Mouse (Mus musculus): ENCODE results near the gene Cdc42ep1.
"Not testable (repeated sequence)": the region's sequence is repeated elsewhere in the genome, so short reads cannot be mapped to it uniquely, and the experiment has no call there.

Cdc42ep1 gene

DNA sequence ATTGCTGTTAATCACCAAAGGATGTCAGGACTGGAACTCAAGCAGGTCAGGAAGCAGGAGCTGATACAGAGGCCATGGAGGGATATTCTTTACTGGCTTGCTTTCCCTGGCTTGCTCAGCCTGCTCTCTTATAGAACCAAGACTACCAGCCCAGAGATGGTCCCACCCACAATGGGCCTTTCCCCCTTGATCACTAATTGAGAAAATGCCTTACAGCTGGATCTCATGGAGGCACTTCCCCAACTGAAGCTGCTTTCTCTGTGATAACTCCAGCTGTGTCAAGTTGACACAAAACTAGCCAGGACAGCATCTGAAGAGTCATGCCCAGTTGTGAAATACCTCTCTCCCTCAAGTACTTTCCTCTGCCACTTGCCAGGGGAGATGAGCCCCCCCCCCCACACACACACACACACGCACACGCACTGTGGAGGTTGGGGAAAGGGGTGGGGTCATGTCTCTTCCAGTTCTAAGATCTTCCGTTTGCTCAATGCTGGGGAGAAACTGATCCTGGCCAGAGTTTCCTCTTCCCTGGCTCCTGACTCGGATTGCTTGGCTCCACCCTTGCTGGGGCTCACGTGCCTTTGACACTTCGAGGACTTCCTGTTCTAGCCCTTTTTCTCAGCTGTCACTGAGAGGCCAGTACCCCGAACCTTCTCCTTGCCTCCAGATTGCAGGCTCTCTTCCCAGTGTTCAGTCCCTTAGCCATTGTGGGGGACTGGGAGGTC lies 36.5 kb downstream of the Cdc42ep1 start:
- not testable (repeated sequence) for DNase-seq (ENCODE audit: low spot score)

- no peak for DNase-seq (ENCODE audit: low spot score)
Measured at GRCm38 (mm10) chr15:78880432-78880831, 38.0 kb downstream of the Cdc42ep1 start.

DNA sequence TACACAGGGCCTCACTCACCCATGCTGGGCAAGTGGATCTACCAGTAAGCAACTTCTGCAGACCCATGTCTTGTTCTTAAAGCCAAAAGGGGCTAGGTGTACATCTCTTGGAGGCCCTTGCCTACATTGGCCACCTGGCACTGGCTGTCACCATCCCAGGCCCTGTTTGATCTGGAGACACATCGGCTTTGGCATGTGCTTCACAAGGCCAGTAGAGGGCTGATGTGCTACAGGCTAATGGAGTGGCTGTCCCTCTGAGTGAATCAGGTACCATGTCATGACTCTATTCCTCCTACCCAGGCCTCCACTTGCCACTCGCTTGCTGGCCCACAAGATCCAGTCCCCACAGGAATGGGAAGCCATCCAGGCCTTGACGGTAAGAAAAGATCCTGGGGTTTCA lies 39.4 kb downstream of the Cdc42ep1 start:
- DNase-seq (ENCODE audit: low spot score): no peak

DNA sequence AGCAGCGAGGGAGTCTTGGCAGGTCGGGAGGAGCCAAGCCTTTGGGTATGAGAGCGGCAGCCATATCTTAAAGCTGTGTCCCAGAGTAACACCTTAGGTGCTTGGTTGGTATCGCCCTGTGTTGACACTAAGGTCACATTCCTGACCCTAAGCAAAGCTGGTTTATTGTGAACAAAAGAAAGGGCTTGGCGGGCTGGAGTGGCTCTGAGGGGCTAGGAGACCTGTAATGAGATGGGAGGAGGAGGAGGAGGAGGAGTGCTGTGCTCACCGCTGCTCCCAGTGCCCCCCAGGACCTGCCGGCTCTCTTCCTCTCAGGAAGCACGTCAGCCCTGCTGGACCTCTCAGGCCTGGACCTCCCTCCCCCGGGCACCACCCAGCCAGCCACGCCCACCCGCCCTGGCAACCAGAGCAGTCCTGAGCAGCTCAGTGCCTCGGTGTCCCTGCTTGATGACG lies 47.0 kb downstream of the Cdc42ep1 start:
- no peak for DNase-seq (ENCODE audit: low spot score)

DNA sequence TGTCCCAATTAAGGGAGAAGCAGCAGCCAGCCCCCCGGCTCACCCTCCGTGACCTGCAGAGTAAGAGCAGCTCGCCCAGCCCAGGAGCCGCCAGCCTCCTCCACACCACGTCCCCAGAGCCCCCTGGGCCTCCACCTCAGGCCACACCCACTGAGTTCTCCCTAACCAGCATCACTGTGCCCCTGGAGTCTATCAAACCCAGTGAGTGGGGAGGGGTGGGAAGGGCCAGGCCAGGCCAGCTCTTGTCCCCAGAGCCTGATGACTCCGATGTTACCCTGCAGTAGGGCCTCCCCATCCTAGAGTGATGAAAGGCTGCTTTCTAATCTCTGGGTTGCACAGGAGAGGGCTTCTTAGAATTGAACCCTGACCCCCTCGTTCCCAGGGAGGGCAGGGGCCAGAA lies 50.0 kb downstream of the Cdc42ep1 start:
- DNase-seq (ENCODE audit: low spot score): no peak

DNA sequence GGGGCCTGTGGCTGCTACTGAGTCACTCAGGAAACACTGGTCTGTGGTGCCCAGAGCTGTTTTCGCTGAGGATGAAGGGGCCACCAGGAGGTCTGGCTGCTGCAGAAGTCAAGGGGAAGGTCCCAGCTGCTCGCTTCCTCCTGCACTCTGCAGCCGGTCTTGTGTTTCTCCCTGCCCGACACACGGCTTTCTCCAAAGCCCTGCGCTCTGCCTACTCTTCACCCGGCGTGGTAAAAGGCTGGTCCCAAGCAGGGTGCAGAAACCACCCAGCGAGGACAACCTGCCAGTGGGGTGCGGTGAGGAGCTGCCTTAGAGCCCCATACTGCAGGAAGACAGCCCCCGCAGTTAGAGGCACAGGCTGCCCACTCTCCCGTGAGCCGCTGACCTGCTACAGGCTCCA lies 52.3 kb downstream of the Cdc42ep1 start:
- DNase-seq (ENCODE audit: low spot score): no peak

DNA sequence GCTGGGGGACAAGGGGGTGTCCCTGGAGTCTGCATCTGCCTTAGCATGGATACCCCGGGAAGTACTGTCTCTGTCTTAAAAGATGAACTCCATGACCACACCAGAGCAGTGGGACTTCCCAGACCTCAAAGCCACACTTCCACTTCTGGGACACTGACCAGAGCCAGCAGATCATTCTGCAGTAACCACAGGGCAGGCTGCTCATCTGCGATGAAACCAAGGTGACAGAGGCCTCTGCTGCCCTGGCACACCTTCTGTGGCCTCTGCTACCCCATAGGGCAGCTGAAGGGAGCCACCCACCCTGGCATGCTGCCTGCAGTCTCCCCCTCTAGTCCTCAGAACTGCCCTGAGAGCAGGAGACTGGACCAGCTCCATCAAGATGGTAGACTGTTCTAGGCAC lies 53.3 kb downstream of the Cdc42ep1 start:
- no peak for DNase-seq (ENCODE audit: low spot score)

- DNase-seq (ENCODE audit: low spot score): no peak
Measured at GRCm38 (mm10) chr15:78896149-78896548, 53.7 kb downstream of the Cdc42ep1 start.

- DNase-seq (ENCODE audit: low spot score): no peak
Measured at GRCm38 (mm10) chr15:78897488-78897887, 55.1 kb downstream of the Cdc42ep1 start.

DNA sequence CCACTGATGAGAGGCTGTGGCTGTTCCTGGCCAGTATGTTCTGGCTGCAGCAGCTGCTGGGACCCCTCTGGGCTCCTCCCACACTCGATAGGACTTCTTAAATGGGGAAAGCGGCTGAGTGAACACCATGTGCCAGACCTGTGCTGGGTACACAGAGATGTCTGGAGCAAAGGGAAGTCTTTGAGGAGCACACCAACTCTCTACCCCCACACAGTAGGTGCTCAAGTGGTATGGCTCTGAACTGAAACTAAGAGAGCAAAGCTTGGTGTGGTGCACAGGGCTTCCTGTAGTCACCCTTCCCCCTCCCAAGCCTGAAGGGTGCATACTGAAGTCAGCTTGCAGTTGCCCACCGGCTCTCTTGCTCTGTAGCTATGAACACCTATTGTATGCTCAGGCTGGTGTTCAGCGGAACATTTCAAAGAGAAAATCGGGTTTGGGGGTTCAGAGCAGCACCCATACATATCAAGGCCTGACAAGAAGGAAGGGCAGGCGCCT lies 56.1 kb downstream of the Cdc42ep1 start:
- no peak for DNase-seq (ENCODE audit: low spot score)

- DNase-seq (ENCODE audit: low spot score): no peak
Measured at GRCm38 (mm10) chr15:78899409-78899739, 57.0 kb downstream of the Cdc42ep1 start, which contains the start of gene Gm49510. Gene Gm49510, plus strand, starts transcription at chr15:78899667.

- DNase-seq (ENCODE audit: low spot score): no peak
Measured at GRCm38 (mm10) chr15:78899740-78900584, 57.5 kb downstream of the Cdc42ep1 start, which contains the start of gene Sh3bp1. Gene Sh3bp1, plus strand, starts transcription at chr15:78899768.
